Mouse (Mus musculus) midbrain, embryonic 15.5 days (tissue): ENCODE data around the gene Mblac1. TPM values are rescaled to one million over a fixed set of nuclear protein-coding genes. Genes with fewer than 3 reads are reported as not detected.

ENCODE experiments used
- ATAC-seq: fragments of 200-750 bp; cut with Nextera tagmentation; replicated peaks from 2 replicates; pipeline ENCODE4 v1.8.0; 2017; ENCODE audit warnings: moderate TSS enrichment
- H3K27ac ChIP-seq: fragments of 300-500 bp; sonication (generic); 2 replicates; pipeline ENCODE4 v1.5.1; 2015; ENCODE audit warnings: mild to moderate bottlenecking, inconsistent platforms
- H3K27me3 ChIP-seq: fragments of 300-500 bp; sonication (generic); replicated peaks from 2 replicates; pipeline ENCODE4 v1.6.1; 2015; ENCODE audit warnings: inconsistent platforms
- H3K36me3 ChIP-seq: fragments of 300-500 bp; sonication (generic); replicated peaks from 2 replicates; pipeline ENCODE4 v1.6.1; 2015; ENCODE audit warnings: inconsistent platforms
- H3K4me1 ChIP-seq: fragments of 300-500 bp; sonication (generic); 2 replicates; pipeline ENCODE4 v1.6.1; 2015; ENCODE audit warnings: inconsistent platforms
- H3K4me2 ChIP-seq: fragments of 300-500 bp; sonication (generic); 2 replicates; pipeline ENCODE4 v1.6.1; 2015; ENCODE audit warnings: inconsistent platforms, mild to moderate bottlenecking, moderate library complexity
- H3K4me3 ChIP-seq: fragments of 300-500 bp; sonication (generic); 2 replicates; pipeline ENCODE4 v1.5.1; 2015; ENCODE audit warnings: mild to moderate bottlenecking, inconsistent platforms
- H3K9ac ChIP-seq: fragments of 300-500 bp; sonication (generic); 2 replicates; pipeline ENCODE4 v1.6.1; 2015; ENCODE audit warnings: mild to moderate bottlenecking, inconsistent platforms
- H3K9me3 ChIP-seq: fragments of 300-500 bp; sonication (generic); 2 replicates; pipeline ENCODE4 v1.6.1; 2016; ENCODE audit warnings: inconsistent platforms
- WGBS: fragments of 180-500 bp; shearing (Covaris S2); methylation state at CpG from one replicate; pipeline ENCODE4 v1.1.7; 2015; ENCODE audit warnings: mixed read lengths; 5-methylcytosine and 5-hydroxymethylcytosine counted together
- polyA plus RNA-seq: library from polyadenylated mRNA; unstranded; fragments of >200 nt; fragmentation: Nextera tagmentation; extraction: Ambion mirVana; gene quantifications from 2 replicates; pipeline ENCODE4 v1.2.1, GENCODE M21; 2015

The Mblac1 gene
- 15.1 and 18.5 TPM in 2 replicates for polyA plus RNA-seq

DNA sequence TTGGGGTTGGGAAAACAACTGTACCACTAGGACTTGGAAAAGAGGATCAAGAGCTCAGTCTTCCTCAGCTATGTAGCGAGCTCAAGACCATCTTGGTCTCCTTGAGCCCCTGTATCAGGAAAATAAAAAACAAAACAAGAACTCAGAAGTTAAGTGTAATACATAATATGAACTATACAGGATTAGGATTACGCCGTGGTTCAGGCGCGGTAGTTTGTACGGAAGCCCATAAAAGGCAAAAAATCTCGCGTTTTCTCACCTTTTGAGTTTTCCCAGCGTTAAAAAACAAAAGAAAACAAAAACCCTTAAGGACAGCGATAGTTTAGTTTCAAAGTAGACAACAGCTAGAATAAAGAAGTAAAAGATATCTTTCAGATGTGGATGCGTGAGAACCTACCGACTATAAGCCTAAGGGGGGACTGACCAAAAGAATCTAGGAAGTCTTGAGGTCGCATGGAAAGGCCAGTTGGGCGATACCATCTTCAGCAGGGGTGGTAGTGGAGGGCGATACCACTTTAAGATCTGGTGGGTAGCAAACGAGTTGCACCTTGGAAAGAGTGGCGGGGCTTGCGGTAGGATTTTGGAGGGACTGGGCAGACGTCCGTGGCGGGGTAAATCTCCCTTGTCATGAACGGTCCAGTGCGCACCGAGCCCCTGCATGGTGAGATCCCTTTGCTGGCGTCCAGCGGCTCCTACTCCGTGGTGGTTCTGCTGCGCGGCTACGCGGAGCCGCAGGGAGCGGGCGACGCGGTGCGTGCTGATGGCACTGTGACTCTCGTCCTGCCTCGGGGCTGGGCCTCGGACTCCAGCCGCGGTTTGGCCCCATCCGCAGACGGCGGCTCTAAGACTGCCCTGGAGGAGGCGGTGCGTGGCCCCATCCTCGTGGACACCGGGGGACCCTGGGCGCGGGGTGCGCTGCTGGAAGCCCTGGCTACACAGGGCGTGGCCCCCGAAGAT is at the start of gene Mblac1:
Mblac1 (plus strand) TSS at position 544 of the 957 bp plus-strand sequence.
- 6% methylated on average over 54 of the region's 54 CpGs for WGBS
- peak within 1 kb of the TSS; percentile 92 for H3K27ac ChIP-seq
- H3K27me3 ChIP-seq: no peaks in the 10 kb centered on the region
- H3K36me3 ChIP-seq: peaks cover 12% of the 10 kb centered on the region
- H3K4me3 ChIP-seq: peak within 1 kb of the TSS; percentile 73
- H3K4me1 ChIP-seq: peaks cover 21% of the 10 kb centered on the region
- H3K9me3 ChIP-seq: no peaks in the 10 kb centered on the region
- H3K4me2 ChIP-seq: peak within 1 kb of the TSS; percentile 66
- ATAC-seq: peak; percentile 87
- peak within 1 kb of the TSS; percentile 86 for H3K9ac ChIP-seq

DNA sequence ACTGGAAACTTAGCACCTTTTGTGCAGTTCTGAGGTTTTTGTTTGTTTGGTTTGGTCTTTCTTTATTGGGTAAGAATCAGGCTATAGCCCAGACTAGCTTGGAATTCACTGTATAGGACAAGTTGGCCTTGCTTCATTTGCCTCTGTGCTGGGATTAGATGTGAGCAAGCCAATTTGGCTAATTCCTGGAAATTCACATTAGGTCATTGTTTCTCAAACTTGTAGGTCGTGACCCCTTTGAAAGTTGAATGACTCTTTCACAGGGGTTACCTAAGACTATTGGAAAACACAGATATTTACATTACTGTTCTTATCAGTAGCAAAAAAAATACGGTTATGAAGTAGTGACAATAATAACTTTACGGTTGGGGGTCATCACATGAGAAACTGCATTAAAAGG is 39.7 kb upstream of the Mblac1 start:
- peaks cover 18% of the 10 kb centered on the region; the same call in 1 of the 2 replicates for H3K36me3 ChIP-seq
- 93% methylated on average over 3 of the region's 3 CpGs for WGBS
- peak overlapping the region; percentile 51 for H3K4me2 ChIP-seq
- no peaks in the 10 kb centered on the region for H3K9me3 ChIP-seq
- peak overlapping the region; percentile 97; the same call in 1 of the 2 replicates for H3K27ac ChIP-seq
- no peaks in the 10 kb centered on the region for H3K27me3 ChIP-seq
- no peak for ATAC-seq
- peak overlapping the region; percentile 89 for H3K9ac ChIP-seq
- H3K4me3 ChIP-seq: peak overlapping the region; percentile 72
- peaks cover 12% of the 10 kb centered on the region for H3K4me1 ChIP-seq

DNA sequence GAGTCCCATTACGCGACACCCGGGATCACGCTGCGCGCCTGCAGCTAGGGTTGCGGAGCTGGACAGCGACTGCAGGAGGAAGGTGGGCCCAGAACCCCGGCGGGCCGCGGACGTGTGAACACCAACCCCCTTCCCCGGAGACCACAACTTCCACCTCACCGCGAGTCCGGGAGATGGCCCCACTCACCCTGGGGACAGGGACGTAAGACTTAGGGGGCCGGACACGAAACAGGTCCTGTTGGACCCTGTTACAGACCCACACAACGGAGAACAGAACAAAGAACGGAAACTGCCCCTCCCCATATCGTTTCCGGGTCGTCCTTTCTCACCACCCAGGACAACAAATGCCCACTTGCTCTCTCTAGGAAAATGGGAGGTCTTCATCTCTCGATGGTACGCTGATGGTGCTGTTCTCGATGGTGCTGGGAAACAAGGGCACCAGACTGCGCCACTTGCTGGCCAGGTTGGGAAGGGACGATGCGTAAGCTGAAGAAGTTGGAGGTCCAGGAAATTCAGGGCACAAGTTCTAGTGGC is 38.6 kb upstream of the Mblac1 start, which contains the start of gene Zfp113:
Zfp113 (minus strand) TSS at position 302 of the 534 bp plus-strand sequence.
- Histone ChIP-seq H3K4me1 (peaks cover 16% of the 10 kb centered on the region), H3K4me3 (peak within 1 kb of the TSS; percentile 72), H3K36me3 (peaks cover 14% of the 10 kb centered on the region; the same call in 1 of the 2 replicates), H3K27ac (peak within 1 kb of the TSS; percentile 97), H3K4me2 (peak within 1 kb of the TSS; percentile 51), H3K9me3 (no peaks in the 10 kb centered on the region), H3K9ac (peak within 1 kb of the TSS; percentile 89), H3K27me3 (no peaks in the 10 kb centered on the region)
- WGBS: under 1% methylated on average over 31 of the region's 31 CpGs
- peak; percentile 96 for ATAC-seq

DNA sequence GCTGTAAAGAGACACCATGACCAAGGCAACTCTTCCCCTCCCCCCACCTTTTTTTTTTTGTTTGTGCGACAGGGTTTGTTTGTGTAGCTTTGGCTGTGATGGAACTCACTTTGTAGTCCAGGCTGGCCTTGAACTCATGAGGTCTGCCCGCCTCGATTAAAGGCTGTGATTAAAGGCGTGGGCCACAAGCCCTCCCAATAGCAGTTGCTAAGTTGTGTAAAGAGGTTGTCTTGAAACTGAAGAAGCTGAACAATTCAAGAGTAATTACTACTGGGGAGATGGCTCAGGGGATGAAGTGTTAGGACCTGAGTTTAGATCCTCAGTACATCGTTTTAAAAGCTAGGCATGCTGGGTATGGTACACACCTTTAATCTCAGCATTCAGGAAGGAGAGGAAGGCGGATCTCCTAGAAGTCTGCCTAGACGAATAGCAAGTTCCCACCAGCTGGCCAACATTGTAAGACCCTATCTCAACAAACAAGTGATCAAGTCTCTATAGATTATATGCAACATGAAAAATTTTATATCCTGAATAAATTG is 33.8 kb upstream of the Mblac1 start:
- 0 out of 2 replicates have a peak, but pooled peaks have one; percentile 3 for ATAC-seq
- H3K4me1 ChIP-seq: peaks cover 16% of the 10 kb centered on the region
- peaks cover 27% of the 10 kb centered on the region; the same call in 1 of the 2 replicates for H3K36me3 ChIP-seq
- H3K9ac ChIP-seq: peak overlapping the region; percentile 41; the same call in 1 of the 2 replicates
- peak overlapping the region; percentile 86 for H3K4me2 ChIP-seq
- H3K27ac ChIP-seq: peak overlapping the region; percentile 83
- 61% methylated on average over 7 of the region's 7 CpGs for WGBS
- H3K4me3 ChIP-seq: peak overlapping the region; percentile 89
- no peaks in the 10 kb centered on the region for H3K9me3 ChIP-seq
- H3K27me3 ChIP-seq: no peaks in the 10 kb centered on the region

DNA sequence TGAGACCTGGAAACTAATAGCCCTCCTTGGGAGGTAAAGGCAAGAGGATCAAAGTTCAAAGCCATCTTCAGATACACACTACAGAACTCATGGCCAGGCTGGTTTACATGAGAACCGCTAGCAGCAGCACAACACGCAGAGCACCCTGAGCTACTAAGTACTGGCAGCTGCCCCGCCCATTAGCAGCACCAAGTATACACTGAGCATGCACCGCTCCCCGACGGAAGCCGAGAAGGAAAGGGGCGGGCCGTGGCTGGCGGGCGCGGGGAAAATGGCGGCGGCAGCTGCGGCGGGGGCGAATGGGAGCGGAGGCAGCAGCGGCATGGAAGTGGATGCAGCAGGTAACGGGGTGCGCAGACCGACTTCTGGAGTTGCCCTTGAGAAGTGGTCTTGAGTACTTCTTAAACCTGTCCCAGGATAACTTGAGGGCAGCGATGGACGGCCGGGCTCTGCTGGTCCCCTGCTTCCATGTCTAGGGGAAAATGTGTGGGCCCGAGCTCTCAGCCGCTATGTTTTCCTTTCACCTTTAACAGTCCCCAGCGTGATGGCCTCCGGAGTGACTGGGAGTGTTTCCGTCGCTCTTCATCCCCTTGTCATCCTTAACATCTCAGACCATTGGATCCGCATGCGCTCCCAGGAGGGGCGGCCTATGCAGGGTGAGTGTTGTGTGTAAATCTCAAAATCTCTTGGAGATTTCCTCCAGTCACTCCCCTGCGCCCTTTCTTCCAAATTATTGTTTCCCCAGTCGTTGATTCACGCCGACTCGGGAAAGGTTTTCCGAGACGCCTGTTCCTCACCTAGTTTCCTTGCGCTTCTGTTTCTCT is 33.1 kb upstream of the Mblac1 start, which contains the start of gene Cops6:
Cops6 (plus strand) TSS at position 230 of the 824 bp plus-strand sequence.
- under 1% methylated on average over 42 of the region's 42 CpGs for WGBS
- Histone ChIP-seq H3K27ac (peak within 1 kb of the TSS; percentile 83), H3K9me3 (no peaks in the 10 kb centered on the region), H3K4me3 (peak within 1 kb of the TSS; percentile 89), H3K4me1 (peaks cover 16% of the 10 kb centered on the region), H3K4me2 (peak within 1 kb of the TSS; percentile 86), H3K36me3 (peaks cover 35% of the 10 kb centered on the region; the same call in 1 of the 2 replicates), H3K27me3 (no peaks in the 10 kb centered on the region), H3K9ac (peak within 1 kb of the TSS; percentile 80)
- ATAC-seq: peak; percentile 96

DNA sequence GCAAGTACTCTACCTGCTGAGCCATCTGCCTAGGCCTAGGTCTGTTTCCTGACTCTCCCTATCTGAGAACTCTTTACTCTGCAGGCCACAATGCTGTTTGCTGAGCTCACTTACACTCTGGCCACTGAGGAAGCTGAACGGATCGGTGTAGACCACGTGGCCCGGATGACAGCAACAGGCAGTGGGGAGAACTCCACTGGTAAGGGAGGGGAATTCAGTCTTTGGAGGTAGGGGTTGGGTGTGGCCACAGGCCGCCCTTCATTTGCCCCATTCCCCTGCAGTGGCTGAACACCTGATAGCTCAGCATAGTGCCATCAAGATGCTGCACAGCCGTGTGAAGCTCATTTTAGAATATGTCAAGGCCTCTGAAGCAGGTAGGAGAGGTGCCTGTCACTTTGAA is 31.1 kb upstream of the Mblac1 start:
- no peak for ATAC-seq
- no peak overlapping the region for H3K9ac ChIP-seq
- H3K27ac ChIP-seq: no peak overlapping the region
- no peak overlapping the region for H3K4me3 ChIP-seq
- H3K27me3 ChIP-seq: no peaks in the 10 kb centered on the region
- no peaks in the 10 kb centered on the region for H3K9me3 ChIP-seq
- peaks cover 16% of the 10 kb centered on the region for H3K4me1 ChIP-seq
- peaks cover 54% of the 10 kb centered on the region for H3K36me3 ChIP-seq
- H3K4me2 ChIP-seq: no peak overlapping the region
- WGBS: 80% methylated on average over 6 of the region's 6 CpGs

DNA sequence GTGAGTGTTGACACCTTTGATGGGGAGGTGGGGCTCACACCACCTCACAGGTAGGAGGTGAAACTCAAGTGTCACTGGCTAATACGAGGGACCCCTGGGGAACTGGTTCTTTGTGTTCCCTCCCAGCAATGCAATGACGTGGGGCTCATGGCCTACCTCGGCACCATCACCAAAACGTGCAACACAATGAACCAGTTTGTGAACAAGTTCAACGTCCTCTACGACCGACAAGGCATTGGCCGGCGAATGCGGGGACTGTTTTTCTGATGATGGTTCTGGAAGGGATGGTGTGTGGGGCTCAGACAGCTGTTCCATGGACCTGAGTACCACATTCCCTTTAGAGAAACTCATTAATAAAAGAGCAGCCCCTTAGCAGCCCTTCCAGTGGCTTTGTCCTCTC is 30.5 kb upstream of the Mblac1 start:
- Histone ChIP-seq H3K9me3 (no peaks in the 10 kb centered on the region), H3K4me2 (no peak overlapping the region), H3K4me1 (peaks cover 16% of the 10 kb centered on the region), H3K27ac (no peak overlapping the region), H3K9ac (no peak overlapping the region), H3K36me3 (peaks cover 60% of the 10 kb centered on the region), H3K4me3 (no peak overlapping the region), H3K27me3 (no peaks in the 10 kb centered on the region)
- no peak for ATAC-seq
- WGBS: 68% methylated on average over 10 of the region's 10 CpGs

DNA sequence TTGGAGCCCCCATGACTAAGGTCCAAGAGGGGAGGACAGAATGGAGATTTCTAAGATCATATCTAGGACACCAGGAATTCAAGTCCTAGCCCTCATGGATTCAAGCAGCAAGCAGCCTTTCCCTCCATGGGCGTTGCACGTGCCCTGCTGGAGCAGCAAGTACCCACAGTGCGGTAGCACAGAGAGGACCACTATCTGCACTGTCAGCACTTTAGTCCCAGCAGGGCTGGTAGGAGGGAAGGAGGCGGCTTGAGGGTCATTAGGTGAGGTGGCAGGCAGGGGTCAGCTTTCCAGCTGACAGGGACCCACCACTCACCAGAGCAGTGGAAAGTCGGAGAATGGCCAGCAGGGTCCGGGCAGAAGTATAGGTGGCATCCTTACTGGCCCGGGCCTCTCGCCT is 28.5 kb upstream of the Mblac1 start:
- Histone ChIP-seq H3K27me3 (no peaks in the 10 kb centered on the region), H3K36me3 (peaks cover 61% of the 10 kb centered on the region), H3K9ac (no peak overlapping the region), H3K4me3 (no peak overlapping the region), H3K27ac (0 out of 2 replicates have a peak overlapping the region, but pooled peaks have one; percentile 18), H3K4me2 (no peak overlapping the region), H3K4me1 (peaks cover 24% of the 10 kb centered on the region), H3K9me3 (no peaks in the 10 kb centered on the region)
- ATAC-seq: no peak
- 82% methylated on average over 8 of the region's 8 CpGs for WGBS

DNA sequence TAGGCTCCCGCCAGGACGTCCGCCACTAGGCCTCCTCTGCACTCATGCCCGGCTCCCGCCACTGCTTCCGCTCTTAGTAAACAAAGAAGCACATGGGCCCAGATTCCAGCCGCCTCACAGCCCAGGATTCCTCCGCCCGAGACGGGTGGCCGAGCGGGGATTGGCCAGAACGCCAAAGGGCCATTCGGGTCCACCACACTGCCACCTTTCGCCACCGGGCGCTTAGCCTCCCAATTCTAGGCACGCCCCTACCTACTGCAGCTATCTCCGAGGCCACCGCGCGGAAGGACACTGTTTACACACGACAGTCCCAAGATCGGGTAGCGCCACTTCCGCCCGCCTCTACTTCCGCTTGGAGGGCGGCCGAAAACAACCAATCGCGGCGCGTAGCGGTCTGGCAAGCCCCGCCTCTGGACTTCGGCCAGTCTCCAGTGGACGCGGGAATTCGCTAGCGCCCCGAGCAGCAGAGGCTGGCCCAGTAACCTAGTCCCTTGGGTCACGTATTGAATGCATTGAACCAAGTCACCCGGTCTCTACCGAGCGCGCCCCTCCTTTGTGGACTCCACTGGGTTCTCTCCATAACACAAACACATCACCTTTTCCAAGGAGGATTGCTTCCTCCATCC is 23.1 kb upstream of the Mblac1 start:
- peak; percentile 89 for ATAC-seq
- Histone ChIP-seq H3K9ac (peak overlapping the region; percentile 50), H3K27me3 (no peaks in the 10 kb centered on the region), H3K4me3 (peak overlapping the region; percentile 61), H3K36me3 (peaks cover 28% of the 10 kb centered on the region), H3K27ac (peak overlapping the region; percentile 91), H3K4me1 (peaks cover 30% of the 10 kb centered on the region), H3K9me3 (no peaks in the 10 kb centered on the region), H3K4me2 (peak overlapping the region; percentile 97)
- WGBS: under 1% methylated on average over 47 of the region's 47 CpGs

DNA sequence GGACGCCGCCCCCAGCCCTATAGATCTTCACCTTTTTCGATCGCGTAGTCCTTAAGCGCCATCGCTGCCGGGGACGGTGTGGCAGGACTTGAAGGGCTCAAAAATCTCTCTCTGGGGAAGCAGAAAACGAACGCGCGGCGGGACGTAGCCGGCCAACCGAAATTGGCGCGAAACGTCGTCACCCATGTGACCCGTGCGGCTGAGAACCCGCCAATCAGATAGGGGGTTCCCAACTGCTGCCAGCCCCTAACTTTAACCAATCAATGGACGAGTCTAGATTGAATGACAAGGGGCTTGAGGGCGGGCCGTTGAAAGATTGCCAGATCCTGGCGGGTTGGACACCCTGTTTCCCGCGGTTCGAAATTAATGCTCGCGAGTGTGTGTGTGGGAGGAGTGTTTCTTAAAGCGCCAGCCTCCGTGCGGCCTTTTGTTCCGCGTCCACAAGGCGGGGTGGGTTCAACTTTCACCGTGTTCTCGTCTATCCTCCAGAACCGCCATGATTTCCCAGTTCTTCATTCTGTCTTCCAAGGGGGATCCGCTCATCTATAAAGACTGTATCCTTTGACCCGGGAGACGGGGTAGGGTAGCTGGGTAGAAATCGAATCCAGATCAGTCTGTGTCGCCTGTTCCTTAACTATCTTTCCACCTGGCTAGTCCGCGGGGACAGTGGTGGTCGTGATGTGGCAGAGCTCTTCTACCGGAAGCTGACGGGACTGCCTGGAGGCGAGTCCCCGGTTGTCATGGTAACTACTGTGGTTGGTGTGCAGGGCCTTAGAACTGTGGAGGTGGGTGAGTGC is 22.2 kb upstream of the Mblac1 start, which contains the start of the genes Ap4m1 and Mcm7:
Ap4m1 (plus strand) TSS at position 308 of the 797 bp plus-strand sequence.
Mcm7 (minus strand) TSS at position 728 of the 797 bp plus-strand sequence.
- Histone ChIP-seq H3K9ac (peak within 1 kb of the TSS; percentile 51), H3K27ac (peak within 1 kb of the TSS; percentile 91), H3K4me1 (peaks cover 30% of the 10 kb centered on the region), H3K9me3 (no peaks in the 10 kb centered on the region), H3K4me2 (peak within 1 kb of the TSS; percentile 97), H3K27me3 (no peaks in the 10 kb centered on the region), H3K36me3 (peaks cover 25% of the 10 kb centered on the region), H3K4me3 (peak within 1 kb of the TSS; percentile 61)
- WGBS: under 1% methylated on average over 54 of the region's 54 CpGs
- ATAC-seq: peak; percentile 96
